Mouse (Mus musculus): Measurements from ENCODE around the gene Smim27.

- TF ChIP-seq POLR2A (IDR thresholded peaks at IDR 0.05; ENCODE audit: extremely low read depth, insufficient read depth, low read length): no peak
- TF ChIP-seq CTCF (IDR thresholded peaks at IDR 0.05; ENCODE audit: low read depth, low read length): no peak
Measured at GRCm38 (mm10) chr4:40278880-40279275, 9.5 kb downstream of the Smim27 start.

All from liver, adult 2 months (tissue).